Mouse (Mus musculus) Muller cell, postnatal 12 days (primary cell): ENCODE data around the gene Lsp1.

Experiments
- DNase-seq: peaks from one replicate; pipeline ENCODE4 v3.0.0-alpha.2; 2015; ENCODE audit errors: inconsistent ontology term

Gene Lsp1

DNA sequence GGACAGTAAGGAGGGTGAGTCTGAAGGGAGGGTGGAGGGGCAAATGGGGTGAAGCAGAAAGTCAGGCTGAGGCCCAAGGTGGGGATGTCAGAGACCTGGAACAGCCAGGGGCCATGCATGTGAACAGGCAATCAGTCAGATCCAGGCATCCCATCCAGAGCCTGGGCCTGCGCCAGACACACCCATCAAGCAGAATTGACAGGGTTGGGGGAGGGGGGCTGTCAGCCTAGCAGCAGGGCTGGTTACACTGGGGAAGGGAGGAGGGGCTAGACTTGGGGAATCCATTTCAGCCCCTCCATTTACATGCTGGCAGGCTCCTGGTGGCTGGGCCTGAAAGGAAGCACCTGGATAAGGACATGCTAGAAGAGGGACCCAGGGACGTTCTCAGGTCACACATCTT, 45.3 kb downstream of the Lsp1 start:
- no peak for DNase-seq

DNA sequence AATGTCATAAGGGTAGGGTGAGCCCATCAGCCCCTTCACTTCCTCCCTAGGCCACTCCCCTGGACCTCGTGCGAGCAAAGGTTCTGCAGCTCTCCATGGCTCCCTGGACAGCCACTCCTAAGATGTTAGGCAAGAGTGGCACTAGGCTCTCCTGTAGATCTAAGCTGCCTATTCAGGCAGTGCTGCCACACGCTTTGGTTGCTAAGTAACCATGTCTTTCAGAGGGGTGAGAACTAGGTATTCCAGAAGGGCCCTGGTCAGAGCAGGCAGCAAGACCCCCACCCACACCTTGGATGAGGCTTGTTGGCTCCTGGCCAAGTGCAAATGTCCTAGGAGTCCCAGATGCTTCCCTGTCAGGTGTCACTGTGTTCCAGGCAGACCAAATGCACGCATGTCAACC, 45.9 kb downstream of the Lsp1 start:
- DNase-seq: no peak

DNA sequence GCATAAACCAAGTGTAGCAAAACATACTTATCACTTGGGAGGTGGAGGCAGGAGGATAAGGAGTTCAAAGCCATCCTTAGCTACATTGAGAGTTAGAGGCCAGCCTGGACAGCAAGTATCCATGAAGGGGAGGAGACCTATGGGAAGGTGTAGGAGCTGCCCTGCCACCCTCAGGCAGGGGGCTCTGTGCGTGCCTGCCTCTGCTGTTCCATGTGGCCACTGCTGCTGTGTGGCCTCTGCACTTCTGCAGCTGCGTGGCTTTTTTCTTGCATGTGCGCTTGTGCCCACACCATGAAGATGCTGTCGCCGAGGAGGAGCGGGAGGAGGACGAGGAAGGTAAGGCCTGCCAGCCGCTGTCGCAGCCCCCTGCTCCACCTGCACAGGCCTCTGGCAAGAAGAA, 46.8 kb downstream of the Lsp1 start:
- no peak for DNase-seq

DNA sequence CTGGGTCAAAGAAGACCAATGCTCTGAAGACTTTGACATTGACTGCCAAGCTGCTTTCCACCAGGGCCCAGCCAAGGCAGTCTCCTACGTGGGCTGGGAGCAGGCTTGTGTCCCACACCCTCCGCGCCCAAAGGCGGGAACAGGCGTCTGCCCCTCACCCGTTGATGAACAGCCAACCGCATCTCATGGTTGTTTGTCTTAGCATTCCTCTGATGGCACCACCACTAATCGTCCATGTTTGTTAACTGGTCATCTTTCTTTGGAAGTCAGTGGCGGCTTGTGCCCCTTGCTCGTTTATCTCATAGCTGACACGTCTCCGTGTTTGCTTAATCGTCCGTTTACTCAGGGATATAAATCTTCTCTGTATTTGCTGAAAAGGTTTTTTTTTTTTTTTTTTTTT, 48.9 kb downstream of the Lsp1 start:
- no peak for DNase-seq

- DNase-seq: peak; percentile 20
Measured at GRCm38 (mm10) chr7:142510021-142510777, 49.6 kb downstream of the Lsp1 start.

DNA sequence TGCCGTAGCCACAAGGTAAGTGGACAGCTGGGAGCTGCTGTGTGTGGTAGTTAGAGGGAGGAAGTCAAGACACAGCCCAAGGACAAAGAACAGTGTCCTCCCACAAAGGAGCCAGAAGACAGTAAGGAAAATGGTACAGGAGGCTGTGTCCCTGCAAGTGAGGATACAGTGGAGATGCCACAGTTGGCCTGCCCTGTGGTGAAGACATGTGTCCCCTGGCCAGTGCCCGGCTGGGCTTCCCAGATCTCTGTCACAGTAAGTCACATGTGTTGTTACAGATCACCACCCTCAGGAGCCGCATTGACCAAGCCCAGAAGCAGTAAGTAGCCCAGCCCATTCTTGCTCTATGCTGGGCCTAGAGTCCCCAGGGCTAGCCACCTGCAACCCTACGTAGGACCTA, 53.4 kb downstream of the Lsp1 start:
- no peak for DNase-seq

- no peak for DNase-seq
Measured at GRCm38 (mm10) chr7:142516221-142516978, 55.8 kb downstream of the Lsp1 start.

DNA sequence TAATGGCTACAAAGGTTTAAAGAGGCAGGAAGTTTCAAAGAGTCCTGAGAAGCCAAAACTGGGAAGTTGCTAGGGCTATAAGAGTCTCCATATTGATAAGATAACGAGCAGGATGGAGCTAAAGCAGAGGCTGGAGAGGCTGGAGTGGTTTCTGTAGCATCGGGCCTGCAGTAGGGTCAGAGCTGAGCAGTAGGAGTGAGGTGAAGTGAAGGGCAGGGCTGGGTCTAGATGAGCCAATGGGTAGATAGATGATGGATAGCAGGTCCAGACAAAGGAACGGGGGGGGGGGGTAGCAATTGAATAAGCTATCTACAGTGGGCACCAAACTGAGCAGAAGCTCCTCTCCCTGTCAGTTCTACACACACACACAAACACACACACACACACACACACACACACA, 56.9 kb downstream of the Lsp1 start:
- DNase-seq: no peak

DNA sequence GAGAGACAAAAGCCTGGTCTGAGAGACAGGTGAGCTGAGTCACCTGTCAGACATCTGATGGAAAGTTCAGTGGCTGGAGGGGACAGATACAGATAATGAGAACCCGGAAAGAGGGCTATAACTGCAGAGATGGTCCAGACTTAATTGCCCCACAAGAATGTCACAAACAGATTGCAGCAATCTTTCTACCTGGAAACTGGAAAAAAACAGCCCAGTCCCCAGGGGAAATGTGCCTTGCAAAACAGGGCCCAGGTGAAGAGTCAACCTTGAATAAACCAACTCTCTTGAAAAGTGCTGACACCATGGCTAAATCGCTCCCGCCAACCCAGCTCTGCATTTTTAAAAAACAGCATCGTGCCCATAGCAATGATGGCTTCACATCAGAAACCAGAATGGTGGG, 59.7 kb downstream of the Lsp1 start:
- DNase-seq: no peak

DNA sequence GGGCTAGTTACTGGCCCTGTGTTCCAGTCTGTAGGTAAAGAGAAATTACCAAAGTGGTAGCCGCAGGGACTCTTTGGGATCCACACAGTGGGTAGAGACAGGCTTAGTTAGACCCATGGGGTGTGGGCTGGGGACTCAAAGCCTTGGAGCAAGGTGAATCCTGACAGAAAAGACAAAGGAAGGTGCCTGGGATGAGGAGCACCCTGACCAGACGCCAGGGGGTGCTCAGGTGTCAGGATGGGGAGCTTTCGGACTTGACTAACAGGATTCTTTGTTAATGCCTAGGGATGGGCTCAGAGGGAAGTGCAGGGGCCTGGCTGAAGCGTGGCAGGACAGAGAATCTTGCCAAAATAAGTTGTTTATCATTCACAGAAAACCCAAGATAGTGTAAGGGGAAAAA, 61.7 kb downstream of the Lsp1 start:
- no peak for DNase-seq

DNA sequence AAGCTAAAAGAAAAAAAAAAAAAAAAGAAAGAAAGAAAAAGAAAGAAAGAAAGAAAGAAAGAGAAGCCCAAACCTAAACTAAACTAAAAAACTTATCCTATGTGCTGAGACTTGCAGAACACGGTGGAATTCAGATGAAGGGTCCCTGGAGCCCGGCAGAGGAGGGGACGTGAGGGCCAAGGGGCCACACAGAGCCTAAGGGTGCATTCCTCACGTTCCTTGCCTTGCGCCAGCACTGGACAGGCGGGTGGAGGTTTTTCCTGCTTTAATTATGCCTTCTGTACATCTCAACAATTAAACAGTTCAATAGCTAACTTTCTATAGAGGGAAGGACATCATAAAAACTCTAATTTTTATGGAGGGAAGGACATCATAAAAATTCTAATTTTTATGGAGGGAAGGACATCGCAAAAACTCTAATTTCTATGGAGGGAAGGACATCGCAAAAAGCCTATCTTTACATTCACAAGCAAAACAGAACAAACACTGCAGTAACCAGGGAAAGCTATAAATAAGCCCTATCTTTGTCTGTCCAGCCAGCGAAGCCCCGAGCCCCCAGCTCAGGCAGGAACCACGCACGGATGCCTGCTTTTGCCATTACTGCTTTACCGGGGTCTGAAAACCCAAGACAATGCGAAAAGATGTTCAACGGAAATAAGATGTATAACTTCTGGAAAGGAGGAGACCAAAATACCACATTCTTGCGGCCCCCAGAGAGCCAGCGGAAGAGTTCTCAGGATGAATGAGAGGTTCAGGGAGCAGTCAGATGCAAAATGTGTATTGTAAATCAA, 62.8 kb downstream of the Lsp1 start:
- DNase-seq: no peak

- no peak for DNase-seq
Measured at GRCm38 (mm10) chr7:142525342-142526178, 65.0 kb downstream of the Lsp1 start.

GRCm38 (mm10) chr7:142529350-142529749, 68.7 kb downstream of the Lsp1 start:
- DNase-seq: no peak

- no peak for DNase-seq
Measured at GRCm38 (mm10) chr7:142531973-142532521, 71.4 kb downstream of the Lsp1 start.

DNA sequence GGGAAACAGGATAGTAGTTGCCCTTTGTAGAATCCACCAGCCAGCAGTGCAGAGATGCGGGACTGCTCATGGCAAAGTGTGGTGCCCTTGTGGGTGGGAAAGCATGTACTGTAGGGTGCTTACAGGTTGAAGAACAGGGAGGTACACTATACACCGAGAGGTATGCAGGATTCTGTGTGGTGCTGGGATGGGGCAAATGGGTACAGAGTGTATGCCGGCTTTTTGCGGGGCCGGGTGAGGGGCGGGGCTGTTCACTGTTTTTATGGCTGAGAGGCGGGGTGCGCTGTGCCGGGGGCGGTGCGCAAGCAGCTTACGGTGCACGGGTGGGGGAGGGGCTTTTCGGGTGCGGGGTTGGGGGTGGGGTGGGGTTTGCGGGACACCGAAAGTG, 72.1 kb downstream of the Lsp1 start, which contains the start of gene Mrpl23:
TSS of gene Mrpl23 (plus strand) at position 16 of the 388 bp plus-strand sequence.
- no peak for DNase-seq

DNA sequence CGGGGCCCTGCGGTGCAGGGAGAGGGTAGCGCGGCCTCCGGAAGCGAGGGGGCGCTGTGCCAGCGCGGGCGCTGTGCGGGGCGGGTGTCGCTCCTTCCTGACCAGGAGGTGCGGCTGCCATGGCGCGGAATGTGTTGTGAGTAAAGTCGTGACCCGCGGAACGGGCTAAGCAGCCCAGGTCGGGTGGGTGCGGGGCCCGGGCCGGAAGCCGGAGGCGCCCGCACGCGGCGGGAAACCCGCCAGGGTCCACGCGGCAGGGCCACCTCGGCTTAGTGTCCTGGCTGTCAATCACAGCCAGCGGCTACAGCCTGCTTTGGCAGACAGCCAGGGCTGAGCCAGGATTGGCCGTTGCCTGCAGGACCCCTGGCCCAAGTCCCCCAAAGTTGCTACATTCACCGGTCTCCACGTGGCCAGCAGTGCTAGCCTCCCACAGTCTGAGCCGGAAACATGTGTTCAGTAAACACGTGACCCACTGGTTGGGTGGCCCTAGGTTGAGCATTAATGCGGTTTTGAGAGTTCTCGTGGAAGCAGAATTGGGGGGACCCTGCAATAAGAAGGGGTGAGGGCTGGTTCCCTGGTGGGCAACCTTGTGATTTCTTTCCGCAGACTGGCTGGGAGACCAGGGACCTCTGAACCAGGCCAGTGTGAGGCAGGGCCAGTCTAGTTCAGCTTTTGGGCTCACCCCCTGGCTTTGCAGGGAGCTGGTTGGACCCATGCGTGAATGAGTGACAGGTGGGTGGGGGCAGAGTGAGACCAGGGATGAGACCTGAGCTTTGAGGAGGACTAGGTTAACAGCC, 72.6 kb downstream of the Lsp1 start:
- peak; percentile 78 for DNase-seq

- no peak for DNase-seq
Measured at GRCm38 (mm10) chr7:142535116-142535515, 74.5 kb downstream of the Lsp1 start.

GRCm38 (mm10) chr7:142535832-142536231, 75.2 kb downstream of the Lsp1 start:
- no peak for DNase-seq

- DNase-seq: no peak
Measured at GRCm38 (mm10) chr7:142537181-142537580, 76.6 kb downstream of the Lsp1 start.

DNA sequence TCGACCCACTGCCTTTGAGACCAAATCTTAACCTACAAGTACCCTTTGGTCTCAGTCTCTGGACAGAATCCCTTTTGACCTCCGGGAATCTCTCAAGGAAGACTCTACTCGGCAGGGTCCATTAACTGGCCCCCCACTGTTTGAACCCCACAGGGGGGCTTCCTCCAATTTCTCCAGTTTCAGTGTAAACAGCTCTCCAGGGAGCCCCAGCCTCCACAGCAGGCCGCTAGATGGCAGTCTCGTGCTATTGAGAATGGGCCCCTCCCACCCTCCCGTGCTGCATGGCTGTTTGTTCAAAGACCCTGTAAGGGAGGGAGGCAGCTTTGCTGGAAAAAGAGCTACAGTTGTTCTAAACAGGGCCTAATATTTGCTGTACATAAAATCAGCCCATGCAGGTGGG, 77.3 kb downstream of the Lsp1 start:
- DNase-seq: peak; percentile 58
